Mouse (Mus musculus) kidney, postnatal 25 days (tissue): ENCODE data around the gene Gm10719.
A peak's percentile ranks its signal among the peaks of the same experiment; 100 is the strongest.
"Not testable (repeated sequence)": the region's sequence is repeated elsewhere in the genome, so short reads cannot be mapped to it uniquely, and the experiment has no call there.

Experiments
- DNase-seq, 2 experiments: peaks; one replicate each; pipeline ENCODE4 v3.0.0; 2021; ENCODE audit warnings: mixed read lengths in 2 of 2

Gene Gm10719

GRCm38 (mm10) chr9:3017108-3017507 is at the start of gene Gm10719:
Gene Gm10719 (plus strand): TSS chr9:3017408.
- not testable (repeated sequence) for DNase-seq

GRCm38 (mm10) chr9:3000445-3000972 is 16.7 kb upstream of the Gm10719 start, which contains the start of gene Gm10722:
Gene Gm10722 (plus strand): TSS chr9:3000922.
- DNase-seq = peak in 1 of 2 experiments; percentile 19

GRCm38 (mm10) chr9:3001006-3001405 is 16.2 kb upstream of the Gm10719 start:
- DNase-seq = not testable (repeated sequence)

GRCm38 (mm10) chr9:3001948-3002659 is 15.1 kb upstream of the Gm10719 start:
- DNase-seq = peak; percentile 99 to 100

GRCm38 (mm10) chr9:3002794-3003396 is 14.3 kb upstream of the Gm10719 start, which contains the start of gene Gm11168:
Gene Gm11168 (plus strand): TSS chr9:3003346.
- peak; percentile 7 to 19 for DNase-seq

GRCm38 (mm10) chr9:3006179-3006578 is 11.0 kb upstream of the Gm10719 start:
- DNase-seq = not testable (repeated sequence)

GRCm38 (mm10) chr9:3006636-3007035 is 10.6 kb upstream of the Gm10719 start:
- not testable (repeated sequence) for DNase-seq

- DNase-seq = peak; percentile 1 to 18
Observed at GRCm38 (mm10) chr9:3007272-3007671, 9.9 kb upstream of the Gm10719 start.

- DNase-seq = not testable (repeated sequence)
Observed at GRCm38 (mm10) chr9:3009331-3009730, 7.9 kb upstream of the Gm10719 start.

GRCm38 (mm10) chr9:3012054-3012621 is 5.1 kb upstream of the Gm10719 start:
- DNase-seq = not testable (repeated sequence)

GRCm38 (mm10) chr9:3012733-3013279 is 4.4 kb upstream of the Gm10719 start, which contains the start of gene Gm10721:
Gene Gm10721 (plus strand): TSS chr9:3013140.
- DNase-seq = not testable (repeated sequence)

GRCm38 (mm10) chr9:3015354-3015753 is 1.9 kb upstream of the Gm10719 start, which contains the start of gene Gm10720:
Gene Gm10720 (plus strand): TSS chr9:3015654.
- not testable (repeated sequence) for DNase-seq

- peak in 1 of 2 experiments; percentile 37 for DNase-seq
Observed at GRCm38 (mm10) chr9:3015896-3016295, 1.3 kb upstream of the Gm10719 start.

- peak; percentile 90 to 100 for DNase-seq
Observed at GRCm38 (mm10) chr9:3018944-3019343, 1.7 kb downstream of the Gm10719 start.

GRCm38 (mm10) chr9:3019835-3020727 is 2.9 kb downstream of the Gm10719 start:
- peak; percentile 79 to 90 for DNase-seq

- not testable (repeated sequence) for DNase-seq
Observed at GRCm38 (mm10) chr9:3022316-3023008, 5.3 kb downstream of the Gm10719 start.

GRCm38 (mm10) chr9:3023312-3023984 is 6.2 kb downstream of the Gm10719 start, which contains the start of gene Gm10718:
Gene Gm10718 (plus strand): TSS chr9:3023547.
- DNase-seq = peak in 1 of 2 experiments; percentile 42

- not testable (repeated sequence) for DNase-seq
Observed at GRCm38 (mm10) chr9:3023985-3024648, 6.9 kb downstream of the Gm10719 start.

GRCm38 (mm10) chr9:3024912-3025467 is 7.8 kb downstream of the Gm10719 start, which contains the start of gene Gm10717:
Gene Gm10717 (plus strand): TSS chr9:3025417.
- DNase-seq = not testable (repeated sequence)
